Mouse (Mus musculus): ENCODE measurements around the gene AI467606. TPM values are rescaled to one million over a fixed set of nuclear protein-coding genes. Genes with fewer than 3 reads are reported as not detected.

The AI467606 gene
- total RNA-seq, 2 experiments from 2014 or later, result 0.95 to 0.96 TPM

DNA sequence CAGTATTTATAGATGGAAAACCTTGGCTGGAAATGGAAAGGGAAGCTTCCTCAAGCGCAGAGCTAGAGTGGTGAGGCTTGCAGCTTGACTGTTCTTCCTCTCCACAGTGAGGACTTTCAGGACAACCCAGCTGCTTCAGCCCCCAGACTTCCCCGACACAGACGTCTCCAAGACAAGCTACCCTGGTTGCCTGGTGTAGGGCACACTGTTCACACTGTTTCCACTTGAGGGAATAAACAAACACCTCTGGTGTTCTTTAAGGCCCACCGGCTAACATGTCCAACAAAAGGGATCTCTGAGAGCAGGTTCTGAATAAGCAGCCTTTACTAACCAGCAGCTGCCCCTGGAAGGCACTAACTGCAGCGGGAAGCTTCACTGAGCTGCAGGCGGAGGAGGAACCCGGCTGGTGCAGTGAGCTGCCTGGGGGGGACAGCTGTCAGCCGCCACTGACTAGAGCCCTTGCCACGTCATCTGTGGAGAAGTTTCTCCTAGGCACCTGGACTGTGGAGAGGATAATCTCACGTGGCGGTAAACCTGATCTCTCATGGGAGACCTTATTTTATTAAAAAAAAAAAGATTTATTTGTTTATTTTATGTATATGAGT, 25.3 kb downstream of the AI467606 start:
- intact Hi-C loops (cut with DNase I; ENCODE audit: low total_unique reads), result no loop called here
- DNase-seq, result no peak

DNA sequence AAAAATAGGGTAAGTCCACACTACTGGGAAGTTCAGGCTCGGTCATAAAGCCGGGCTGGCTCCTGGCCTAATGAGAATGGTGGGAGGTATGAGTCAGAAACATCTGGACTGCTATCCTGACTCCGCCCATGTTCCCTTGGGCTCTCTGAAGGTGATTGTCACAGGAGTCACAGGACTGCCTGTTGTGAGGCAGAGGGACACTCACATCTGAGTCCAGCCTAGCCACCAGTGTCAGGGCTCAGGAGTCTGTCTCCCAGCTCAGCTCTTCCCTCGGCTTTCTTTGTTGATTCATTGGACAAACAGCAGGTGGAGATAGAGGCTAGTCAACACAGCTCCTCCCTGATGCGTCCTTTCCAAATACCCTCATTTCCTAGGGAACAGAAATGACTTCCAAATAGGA, 26.8 kb downstream of the AI467606 start:
- no peak for DNase-seq
- intact Hi-C loops (cut with DNase I; ENCODE audit: low total_unique reads), result no loop called here

DNA sequence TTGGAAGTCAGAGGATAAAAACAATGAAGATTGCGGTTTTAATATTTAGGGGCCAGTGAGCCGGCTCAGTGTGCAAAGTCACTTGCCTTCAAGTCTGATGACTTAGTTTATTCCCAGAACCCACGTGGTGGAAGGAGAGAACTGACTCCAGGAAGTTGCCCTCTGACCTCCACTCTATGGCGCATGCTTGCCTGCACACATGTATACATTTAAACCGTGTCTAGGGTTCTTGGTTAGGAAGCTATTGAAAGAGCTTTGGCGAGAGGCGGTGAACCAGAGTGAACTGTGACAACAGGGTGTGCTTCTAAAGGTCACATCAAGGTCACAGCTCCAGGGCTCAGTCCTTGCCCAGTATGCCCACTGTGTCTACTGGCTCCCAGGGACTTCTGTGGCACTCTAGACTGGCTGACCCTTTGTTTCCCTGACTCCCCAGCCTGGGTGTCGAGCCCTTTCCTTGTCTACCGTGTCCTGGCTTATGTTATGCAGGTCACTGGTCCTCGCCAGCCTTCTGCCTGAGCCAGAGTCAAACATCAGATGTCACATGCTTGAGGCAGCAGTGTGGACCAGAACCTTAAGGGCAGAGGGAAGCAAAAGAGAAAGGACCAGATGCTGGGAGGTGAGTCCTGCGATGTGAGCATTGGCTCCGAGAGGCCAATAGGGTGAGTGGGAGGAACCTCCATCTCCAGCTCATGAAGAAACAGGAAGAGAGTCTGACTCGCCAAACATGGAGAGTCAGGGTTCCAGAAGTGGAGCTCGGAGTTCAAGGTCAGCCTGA, 27.7 kb downstream of the AI467606 start:
- no peak for DNase-seq
- intact Hi-C loops (cut with DNase I; ENCODE audit: low total_unique reads), result no loop called here

DNA sequence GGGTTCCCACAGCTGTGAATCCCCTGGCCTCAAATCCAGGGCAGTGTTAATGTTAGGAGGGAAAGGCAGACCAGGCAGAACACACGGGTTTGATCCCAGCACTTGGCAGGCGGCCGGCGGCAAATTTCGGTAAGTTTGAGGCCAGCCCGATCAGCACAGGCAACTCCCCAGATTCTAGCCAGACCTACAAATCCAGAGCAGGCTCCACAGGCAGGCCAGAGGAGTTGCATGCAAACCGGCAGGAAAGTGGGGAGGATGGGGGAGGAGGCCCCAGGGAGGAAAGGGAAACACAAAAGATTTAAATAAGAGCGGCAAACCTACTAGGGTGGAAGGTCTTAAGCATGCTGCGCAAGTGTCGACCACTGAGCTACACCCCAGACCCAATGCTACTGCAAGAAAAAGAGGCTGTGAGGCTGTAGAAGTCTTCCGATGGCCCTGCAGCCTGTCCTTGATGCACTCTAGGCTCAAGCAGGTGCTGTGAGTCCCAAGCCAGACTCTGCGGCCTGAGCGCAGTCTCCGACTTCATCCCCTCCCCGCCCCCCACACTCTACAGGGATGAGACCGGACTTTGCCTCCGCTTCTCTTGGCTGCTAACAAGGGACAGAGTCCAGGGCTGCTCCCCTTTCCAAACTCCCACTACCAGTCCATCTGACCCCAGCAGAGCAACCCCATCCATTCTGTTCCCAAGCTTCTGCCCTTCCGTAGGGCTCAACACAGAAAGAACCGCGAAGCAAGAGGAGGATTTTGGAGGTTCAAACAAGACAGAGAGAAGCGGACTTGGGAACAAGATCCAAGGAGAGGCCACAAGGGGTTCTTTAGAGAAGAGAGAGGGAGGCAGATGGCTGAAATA, 30.1 kb downstream of the AI467606 start:
- intact Hi-C loops (cut with DNase I; ENCODE audit: low total_unique reads), result no loop called here
- no peak for DNase-seq

DNA sequence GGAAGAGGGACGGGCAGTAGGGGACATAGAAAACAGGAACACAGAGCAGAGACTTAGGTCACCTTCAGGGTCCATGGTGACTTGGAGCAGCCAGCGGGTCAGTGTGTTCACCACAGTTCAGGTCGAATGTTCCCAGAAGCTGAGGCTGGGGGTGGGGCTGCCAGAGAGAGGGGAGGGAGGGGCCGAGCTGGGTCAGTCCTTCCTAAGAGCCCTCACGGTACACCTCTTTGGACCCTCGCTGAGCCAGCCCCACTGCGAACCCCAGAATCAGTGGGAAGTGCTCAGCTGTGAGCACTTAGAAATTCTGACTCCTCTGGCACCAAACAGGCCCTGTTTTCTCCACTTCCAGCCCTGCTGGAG, 30.7 kb downstream of the AI467606 start, which contains the start of gene Qprt:
Qprt (minus strand) TSS at position 316 of the 360 bp plus-strand sequence.
- intact Hi-C loops (cut with DNase I; ENCODE audit: low total_unique reads), result no loop called here
- no peak for DNase-seq

DNA sequence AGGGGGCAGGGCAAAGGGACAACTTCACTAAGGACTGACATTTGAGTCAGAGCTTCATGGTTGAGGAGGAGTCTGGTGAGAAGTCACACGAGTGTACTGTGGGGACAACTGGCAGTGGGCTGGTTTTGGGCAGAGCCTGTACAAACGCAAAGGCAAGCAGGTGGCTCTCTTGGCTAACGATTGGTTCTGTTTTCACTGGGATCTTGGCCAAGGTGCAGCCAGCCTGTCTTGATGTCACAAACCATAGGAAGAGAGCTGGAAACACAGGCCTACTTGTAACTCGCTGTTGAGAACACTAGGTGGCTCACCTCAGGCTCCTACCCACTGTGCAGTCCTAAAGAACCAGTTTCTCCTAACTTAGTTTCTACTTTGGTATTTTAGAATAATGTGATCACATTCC, 38.5 kb downstream of the AI467606 start:
- intact Hi-C loops (cut with DNase I; ENCODE audit: low total_unique reads), result loop anchor here (5.0 kb wide), 1 partner anchor 53 kb away; no protein-coding TSS in a partner anchor

DNA sequence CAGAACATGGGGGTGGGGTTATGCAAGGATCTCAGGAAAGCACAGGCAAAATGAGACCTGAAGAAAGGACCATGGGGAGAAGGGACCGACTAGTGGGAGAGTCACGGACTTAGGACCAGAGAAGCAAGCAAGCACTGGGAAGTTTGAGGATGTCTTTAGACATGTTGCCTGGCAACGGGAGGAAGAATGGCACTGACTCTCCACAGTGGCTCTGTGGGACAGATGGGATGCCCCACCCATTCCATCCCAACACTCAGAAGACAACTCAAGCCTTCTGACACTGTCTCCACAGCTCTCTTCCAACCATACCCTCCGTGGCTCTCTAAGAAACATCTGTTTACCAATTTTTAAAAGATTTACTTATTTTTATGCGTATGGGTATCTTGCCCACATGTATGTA, 42.0 kb downstream of the AI467606 start:
- intact Hi-C loops (cut with DNase I; ENCODE audit: low total_unique reads), result loop anchor here (5.0 kb wide), 1 partner anchor 49 kb away; no protein-coding TSS in a partner anchor
- no peak for DNase-seq

More for the DNA sequence above, 38.5 kb downstream of the AI467606 start:
- DNase-seq, result no peak

DNA sequence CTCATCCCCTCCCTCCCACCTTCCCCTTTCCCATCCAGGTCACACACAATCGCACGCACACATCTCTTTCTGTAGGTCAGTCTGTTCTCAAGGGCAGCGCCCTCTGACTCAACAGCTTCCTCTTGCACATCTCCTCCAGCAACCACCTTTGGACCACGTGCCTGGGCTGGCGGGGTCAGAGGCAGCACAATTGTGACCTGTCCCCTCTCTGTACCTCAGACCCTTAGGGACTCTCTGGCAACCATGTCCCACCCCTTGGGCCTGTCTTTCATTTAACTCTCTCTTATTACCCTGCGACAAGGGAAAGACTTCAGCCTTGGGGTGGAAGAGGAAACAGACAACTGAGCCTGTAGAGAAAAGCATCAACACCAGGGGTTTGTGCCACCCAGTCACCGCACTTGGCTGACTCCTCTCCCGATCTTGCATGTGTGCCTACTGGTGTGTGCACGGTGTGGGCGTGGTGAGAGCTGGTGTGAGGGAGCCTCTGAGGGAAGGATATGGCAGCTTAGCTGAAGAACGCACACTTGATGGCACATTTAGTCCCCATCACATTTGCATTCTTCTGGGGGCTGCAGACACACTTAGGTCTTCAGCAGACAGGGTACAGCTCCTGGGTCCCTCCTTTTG, 43.8 kb downstream of the AI467606 start:
- no peak for DNase-seq
- intact Hi-C loops (cut with DNase I; ENCODE audit: low total_unique reads), result loop anchor here (5.0 kb wide), 1 partner anchor 47 kb away; no protein-coding TSS in a partner anchor

DNA sequence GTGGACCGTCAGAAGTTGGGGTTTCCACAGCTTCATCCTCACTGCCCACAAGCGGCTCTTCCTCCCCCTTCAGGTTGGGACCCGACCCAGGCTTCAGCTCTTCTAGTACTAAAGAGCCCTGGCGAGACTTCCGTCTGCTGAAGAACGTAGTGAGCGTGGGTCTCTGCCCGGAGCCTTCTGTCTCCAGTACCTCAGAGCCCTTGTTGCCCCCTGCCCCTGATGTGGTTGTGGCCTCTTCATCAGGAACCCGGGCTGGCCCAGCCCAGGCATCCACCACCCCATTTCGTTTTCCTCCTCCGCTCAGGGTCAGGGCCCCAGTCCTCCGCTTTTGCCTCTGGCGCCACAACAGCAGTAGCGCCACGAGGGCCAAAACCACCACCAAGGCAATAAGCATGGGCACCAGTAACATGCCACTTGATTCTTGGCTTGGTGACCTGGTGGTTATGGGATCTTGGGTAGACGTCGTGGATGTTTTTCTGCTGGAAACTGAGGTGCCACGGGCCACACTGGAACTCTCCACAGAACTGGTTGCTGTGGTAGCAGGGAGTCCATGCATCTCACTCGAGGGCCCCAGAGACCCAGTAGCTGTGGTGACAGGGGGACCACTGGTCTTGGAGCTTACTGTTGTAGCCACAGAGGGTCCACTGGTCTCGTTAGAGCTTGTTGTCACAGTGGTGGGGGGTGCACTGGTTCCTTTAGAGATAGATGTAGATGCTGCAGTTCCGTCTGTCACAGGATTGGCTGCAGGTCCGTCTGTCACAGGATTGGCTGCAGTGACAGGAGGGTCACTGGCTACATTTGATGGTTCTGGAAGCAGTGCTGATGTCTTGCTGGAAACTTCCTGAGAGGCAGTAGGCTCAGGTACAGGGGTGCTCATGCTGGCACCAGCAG, 45.3 kb downstream of the AI467606 start:
- intact Hi-C loops (cut with DNase I; ENCODE audit: low total_unique reads), result no loop called here

DNA sequence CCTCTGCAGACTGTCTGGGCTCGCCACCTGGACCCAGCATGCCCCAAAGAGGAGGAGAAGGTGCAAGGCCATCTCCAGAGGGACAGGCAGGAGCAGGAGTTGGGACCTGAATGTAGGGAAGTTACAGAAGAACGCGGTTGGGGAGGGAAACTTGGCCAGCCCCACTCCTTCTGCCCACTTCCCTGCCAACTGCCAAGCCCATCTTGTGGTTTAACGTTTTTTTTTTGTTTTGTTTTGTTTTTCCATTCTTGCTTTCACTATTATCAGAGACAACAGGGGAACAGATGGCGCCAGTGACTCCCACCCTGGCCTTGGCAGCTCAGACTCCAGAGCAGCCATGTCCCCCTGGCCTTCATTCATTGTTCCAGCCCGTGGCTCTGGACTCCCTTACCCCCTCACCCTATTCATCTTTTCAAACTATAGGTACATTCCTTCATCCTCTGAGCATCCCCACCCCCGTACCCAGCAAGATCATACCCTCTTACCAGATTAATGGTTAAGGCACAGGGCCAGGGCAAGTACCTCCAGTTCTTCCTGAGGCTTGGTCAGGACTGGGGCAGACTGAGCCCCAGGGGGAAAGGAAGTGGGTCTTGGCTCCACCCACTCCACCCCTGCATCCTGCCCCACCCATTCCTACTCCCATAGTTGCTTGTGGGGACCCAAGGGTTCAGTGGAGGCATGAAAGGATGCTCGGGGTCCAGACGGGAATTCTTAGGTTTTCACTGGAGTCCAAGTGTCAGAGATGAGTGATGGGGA, 46.3 kb downstream of the AI467606 start, which contains the start of gene Spn:
Spn (minus strand) TSS at position 562 of the 756 bp plus-strand sequence.
- intact Hi-C loops (cut with DNase I; ENCODE audit: low total_unique reads), result no loop called here
- DNase-seq, result no peak

More for the DNA sequence above, 45.3 kb downstream of the AI467606 start:
- no peak for DNase-seq

DNA sequence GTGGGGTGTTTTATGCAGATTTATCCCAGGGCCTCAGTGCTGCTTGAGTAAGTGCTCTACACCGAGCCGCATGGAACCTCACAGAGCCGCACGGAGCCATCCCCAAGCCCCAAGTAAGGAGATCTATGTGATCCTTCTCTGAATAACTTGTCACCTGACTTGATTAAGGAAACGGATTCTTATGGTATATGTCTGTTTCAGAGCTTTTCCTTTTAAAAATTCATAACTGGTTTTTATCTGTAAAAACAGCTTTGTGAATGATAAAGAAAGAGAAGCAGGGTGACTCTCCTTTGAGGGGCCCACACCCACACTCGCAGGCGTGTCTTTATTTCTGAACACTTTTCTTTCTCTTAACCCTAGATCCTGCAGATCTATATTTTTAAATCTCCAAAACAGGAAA, 47.9 kb downstream of the AI467606 start:
- intact Hi-C loops (cut with DNase I; ENCODE audit: low total_unique reads), result no loop called here
- DNase-seq, result no peak

DNA sequence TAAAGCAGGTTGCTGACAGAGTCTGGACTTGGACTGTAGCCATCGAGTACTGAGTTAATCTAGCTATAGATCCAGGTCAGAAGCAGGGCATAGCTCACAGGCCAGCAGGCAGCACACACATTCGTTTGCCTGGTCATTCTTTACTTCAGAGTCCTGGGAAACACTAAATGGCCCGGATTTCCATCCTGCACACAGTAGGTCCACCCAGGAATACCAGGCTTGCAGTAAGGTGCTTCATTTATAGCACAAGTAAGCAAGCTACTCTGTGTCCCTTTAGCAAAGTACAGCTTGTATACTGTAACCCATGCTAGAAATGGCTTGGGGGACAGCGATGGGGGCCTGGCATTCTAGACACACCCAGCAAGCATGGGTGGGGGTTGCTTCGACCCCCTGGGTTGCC, 48.4 kb downstream of the AI467606 start:
- no peak for DNase-seq
- intact Hi-C loops (cut with DNase I; ENCODE audit: low total_unique reads), result no loop called here

DNA sequence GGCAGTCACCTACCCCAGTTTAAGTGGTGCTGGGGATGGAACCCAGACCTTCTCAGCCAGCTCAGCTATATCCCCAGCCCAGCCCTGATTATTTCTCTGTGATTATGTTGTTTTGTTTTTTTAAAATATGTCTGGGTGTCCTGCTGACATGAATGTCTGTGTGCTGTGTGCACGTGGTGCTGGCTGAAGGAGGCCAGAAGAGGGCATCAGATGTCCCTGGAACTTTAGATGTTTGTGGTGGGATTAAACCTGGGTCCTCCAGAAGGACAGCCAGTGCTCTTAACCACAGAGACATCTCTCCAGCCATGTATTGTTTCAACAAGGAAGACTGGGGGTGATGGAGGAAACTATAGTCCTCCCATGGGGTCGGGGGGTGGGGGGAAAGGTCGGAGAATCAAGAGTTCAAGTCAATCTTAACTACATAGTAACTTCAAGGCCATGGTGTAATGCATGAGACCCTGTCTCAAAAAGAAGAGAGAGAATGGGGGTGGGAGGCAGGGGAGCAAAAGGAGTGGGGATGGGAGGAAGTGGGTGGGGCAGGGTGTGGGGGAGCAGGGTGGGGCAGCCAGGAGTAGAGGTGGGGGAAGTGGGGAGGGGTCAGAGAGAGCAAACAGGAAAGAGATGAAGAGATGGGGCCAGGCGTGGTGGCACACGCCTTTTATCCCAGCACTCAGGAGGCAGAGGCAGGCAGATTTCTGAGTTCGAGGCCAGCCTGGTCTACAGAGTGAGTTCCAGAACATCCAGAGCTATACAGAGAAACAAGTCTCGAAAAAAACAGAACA, 49.7 kb downstream of the AI467606 start:
- intact Hi-C loops (cut with DNase I; ENCODE audit: low total_unique reads), result no loop called here
- DNase-seq, result no peak

DNA sequence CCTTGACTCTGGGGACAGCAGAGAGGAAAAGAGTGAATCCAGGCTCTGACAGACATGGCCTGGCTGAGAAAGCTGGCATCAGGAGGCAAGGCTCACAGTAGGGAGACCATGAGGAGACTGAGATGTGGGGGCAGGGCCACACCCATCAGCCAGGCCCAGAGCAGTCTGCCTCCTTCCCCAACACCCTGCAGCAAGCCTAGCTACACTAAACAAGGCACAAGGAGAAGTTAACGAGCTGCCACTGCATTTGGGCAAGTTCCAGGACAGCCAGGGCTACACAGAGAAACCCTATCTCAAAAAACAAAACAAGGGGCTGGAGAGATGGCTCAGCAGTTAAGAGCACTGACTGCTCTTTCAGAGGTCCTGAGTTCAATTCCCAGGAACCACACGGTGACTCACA, 51.1 kb downstream of the AI467606 start:
- intact Hi-C loops (cut with DNase I; ENCODE audit: low total_unique reads), result no loop called here
- no peak for DNase-seq

DNA sequence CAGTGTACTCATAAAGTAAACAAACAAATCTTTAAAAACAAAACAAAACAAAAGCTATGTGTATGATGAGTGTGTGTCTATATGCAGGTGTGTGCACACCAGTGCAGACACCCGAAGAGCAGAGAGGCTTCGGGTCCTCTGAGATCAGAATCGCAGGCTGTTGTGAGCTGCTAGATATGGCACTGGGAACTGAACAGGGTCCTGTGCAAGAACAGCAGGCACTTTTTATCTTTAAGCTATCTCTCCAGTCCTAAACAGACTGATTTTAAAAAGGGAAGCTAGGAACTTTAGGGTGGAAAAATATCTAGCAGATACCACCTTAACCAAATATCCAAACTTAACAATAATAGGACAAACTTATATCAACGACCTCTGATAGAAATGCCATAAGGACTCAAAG, 51.5 kb downstream of the AI467606 start:
- no peak for DNase-seq
- intact Hi-C loops (cut with DNase I; ENCODE audit: low total_unique reads), result no loop called here

All from gastrocnemius, postnatal 14 days (tissue).